Mouse (Mus musculus) MN1 (cell line): ENCODE measurements around the gene Gabpb1.

Source experiments
- DNase-seq: peaks from one replicate; pipeline ENCODE4 v3.0.0-alpha.2; 2016; ENCODE audit warnings: low spot score

Gene Gabpb1

GRCm38 (mm10) chr2:126593831-126594610, 82.1 kb downstream of the Gabpb1 start:
- DNase-seq = peak; percentile 72

GRCm38 (mm10) chr2:126591304-126591703, 84.8 kb downstream of the Gabpb1 start:
- no peak for DNase-seq

GRCm38 (mm10) chr2:126587468-126587867, 88.7 kb downstream of the Gabpb1 start:
- DNase-seq = no peak

- no peak for DNase-seq
Observed at GRCm38 (mm10) chr2:126584621-126585369, 91.3 kb downstream of the Gabpb1 start.

GRCm38 (mm10) chr2:126583960-126584359, 92.2 kb downstream of the Gabpb1 start:
- DNase-seq = no peak

GRCm38 (mm10) chr2:126579282-126579681, 96.9 kb downstream of the Gabpb1 start:
- DNase-seq = no peak
